Mouse (Mus musculus) forebrain, postnatal 0 days (tissue): ENCODE results near the gene C8b. TPM values are rescaled to one million over a fixed set of nuclear protein-coding genes. Genes with fewer than 3 reads are reported as not detected.

Source experiments
- ATAC-seq: fragments of 200-750 bp; cut with Nextera tagmentation; 2 replicates; pipeline ENCODE4 v1.8.0; 2017; ENCODE audit warnings: mild to moderate bottlenecking, moderate library complexity
- DNase-seq: peaks from one replicate; pipeline ENCODE4 v3.0.0-alpha.2; 2015
- H3K27ac ChIP-seq: fragments of 300-500 bp; sonication (generic); 2 replicates; pipeline ENCODE4 v1.5.1; 2014; ENCODE audit warnings: low read depth, mild to moderate bottlenecking, antibody characterized with exemption, low read length, moderate library complexity, mixed read lengths
- H3K27me3 ChIP-seq: fragments of 300-500 bp; sonication (generic); 2 replicates; pipeline ENCODE4 v1.6.1; 2014; ENCODE audit warnings: mild to moderate bottlenecking, low read length, mixed read lengths; ENCODE audit not compliant: insufficient read depth
- H3K36me3 ChIP-seq: fragments of 300-500 bp; sonication (generic); 2 replicates; pipeline ENCODE4 v1.6.1; 2014; ENCODE audit warnings: mild to moderate bottlenecking, moderate library complexity; ENCODE audit not compliant: insufficient read depth
- H3K4me1 ChIP-seq: fragments of 300-500 bp; sonication (generic); 2 replicates; pipeline ENCODE4 v1.6.1; 2014; ENCODE audit warnings: antibody characterized with exemption; ENCODE audit not compliant: insufficient read depth
- H3K4me2 ChIP-seq: fragments of 300-500 bp; sonication (generic); 2 replicates; pipeline ENCODE4 v1.6.1; 2014; ENCODE audit warnings: low read depth, mild to moderate bottlenecking, moderate library complexity
- H3K4me3 ChIP-seq: fragments of 300-500 bp; sonication (generic); 2 replicates; pipeline ENCODE4 v1.5.1; 2014; ENCODE audit warnings: low read depth, low read length, mixed read lengths
- H3K9ac ChIP-seq: fragments of 300-500 bp; sonication (generic); 2 replicates; pipeline ENCODE4 v1.6.1; 2014; ENCODE audit warnings: mild to moderate bottlenecking
- H3K9me3 ChIP-seq: fragments of 300-500 bp; sonication (generic); 2 replicates; pipeline ENCODE4 v1.6.1; 2016; ENCODE audit warnings: low read length
- CTCF ChIP-seq: sonication (generic); IDR thresholded peaks from 2 replicates; pipeline ENCODE4 v1.5.1; 2016; ENCODE audit warnings: antibody characterized with exemption, control low read depth, low read depth
- WGBS: fragments of 180-500 bp; shearing (Covaris S2); extraction: QIAGEN DNeasy Blood & Tissue Kit; methylation state at CpG from one replicate; pipeline ENCODE4 v1.1.7; 2014; 5-methylcytosine and 5-hydroxymethylcytosine counted together
- polyA plus RNA-seq: library from polyadenylated mRNA; unstranded; fragments of >200 nt; fragmentation: Nextera tagmentation; extraction: Ambion mirVana; gene quantifications from 2 replicates; pipeline ENCODE4 v1.2.1, GENCODE M21; 2015
- total RNA-seq: library from RNA; depleted of rRNA; stranded (reverse); fragments of >200 nt; gene quantifications from 2 replicates; pipeline ENCODE4 v1.2.3, GENCODE M21; 2014; rRNA removed

The C8b gene
- total and polyA plus RNA-seq, 2 experiments from 2014 or later, result 0.16 to 0.86 TPM

DNA sequence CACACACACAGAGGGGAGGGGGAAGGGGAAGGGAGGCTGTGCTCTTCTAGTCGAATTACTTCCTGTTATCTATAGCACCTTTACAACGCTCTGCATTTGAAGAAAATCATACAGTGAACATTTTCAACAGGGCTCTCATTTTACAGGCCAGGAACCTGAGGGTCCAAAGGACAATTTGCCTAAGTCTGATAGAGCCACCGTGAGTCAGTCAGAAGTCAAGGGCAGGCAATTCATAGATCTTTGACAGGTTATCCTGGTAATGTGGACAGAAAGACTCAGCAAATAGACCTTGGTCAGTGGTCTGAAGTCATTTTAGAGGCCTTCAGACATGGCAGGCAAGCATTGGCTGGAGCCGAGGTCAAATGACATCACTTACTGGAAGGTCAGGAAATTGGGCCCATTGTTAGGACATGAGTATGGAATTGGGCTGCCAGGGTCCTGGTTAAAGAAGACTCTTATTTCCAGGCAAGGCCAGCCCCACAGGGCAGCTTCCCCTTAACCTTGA is 57.5 kb downstream of the C8b start:
- Histone ChIP-seq H3K9ac (no peak overlapping the region), H3K27me3 (no peaks in the 10 kb centered on the region), H3K4me2 (no peak overlapping the region), H3K27ac (no peak overlapping the region), H3K36me3 (no peaks in the 10 kb centered on the region), H3K9me3 (no peaks in the 10 kb centered on the region), H3K4me1 (no peaks in the 10 kb centered on the region), H3K4me3 (no peak overlapping the region)
- ATAC-seq (no peak), DNase-seq (no peak)
- WGBS, result 89% methylated on average over 4 of the region's 4 CpGs
- no peak for TF ChIP-seq CTCF

DNA sequence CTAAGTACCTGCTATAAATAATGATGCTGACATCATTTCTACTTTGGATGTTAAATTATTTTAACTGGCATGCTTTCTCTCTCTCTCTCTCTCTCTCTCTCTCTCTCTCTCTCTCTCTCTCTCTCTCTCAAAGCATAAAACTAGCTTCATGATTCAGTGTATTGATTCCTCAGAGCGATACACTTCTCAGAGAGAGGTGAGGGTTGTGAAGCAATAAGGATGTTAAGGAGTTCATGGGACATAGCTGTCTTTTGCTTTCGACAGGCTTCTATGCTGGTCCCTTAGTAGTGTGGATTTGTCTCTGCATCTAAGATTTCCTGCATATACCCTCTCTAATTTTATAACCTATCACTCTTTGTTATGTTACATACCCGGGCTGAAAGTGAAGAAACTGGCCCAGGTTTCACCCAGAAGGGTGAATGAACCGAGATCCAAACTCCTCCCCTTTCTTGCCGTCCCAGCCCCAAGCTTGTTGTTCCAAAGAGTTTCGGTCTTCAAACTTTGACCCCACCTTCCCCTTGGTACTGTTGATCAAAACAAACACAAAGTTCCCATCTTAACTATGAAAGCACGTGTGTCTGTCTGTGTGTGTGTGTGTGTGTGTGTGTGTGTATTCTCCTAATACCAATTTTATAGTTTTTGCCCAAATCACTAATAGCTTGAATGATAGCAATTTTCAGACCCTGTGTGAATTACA is 58.4 kb downstream of the C8b start:
- ATAC-seq (no peak), DNase-seq (no peak)
- Histone ChIP-seq H3K9ac (no peak overlapping the region), H3K4me1 (no peaks in the 10 kb centered on the region), H3K27ac (no peak overlapping the region), H3K36me3 (no peaks in the 10 kb centered on the region), H3K9me3 (no peaks in the 10 kb centered on the region), H3K27me3 (no peaks in the 10 kb centered on the region), H3K4me2 (no peak overlapping the region), H3K4me3 (no peak overlapping the region)
- 78% methylated on average over 7 of the region's 7 CpGs for WGBS
- TF ChIP-seq CTCF, result no peak

DNA sequence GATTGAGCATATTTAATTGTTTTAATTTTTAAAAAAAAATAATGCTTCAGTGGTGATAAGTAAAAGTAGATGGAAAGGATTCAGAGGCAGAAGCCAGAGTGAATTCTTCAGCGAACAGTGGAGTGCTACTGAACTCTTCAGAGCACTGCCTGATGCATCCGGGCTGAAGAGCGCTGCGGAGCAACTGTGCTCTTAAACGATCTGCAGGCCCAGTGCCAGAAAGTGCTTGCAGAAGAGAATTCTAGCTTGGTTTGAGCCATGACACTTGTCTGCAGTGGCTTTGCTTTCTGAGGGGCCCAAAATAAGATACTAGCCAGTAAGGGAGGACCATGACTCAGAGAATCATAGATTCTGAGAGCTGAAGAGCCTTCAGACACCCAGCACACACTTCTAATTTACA is 62.8 kb downstream of the C8b start:
- H3K27me3 ChIP-seq, result no peaks in the 10 kb centered on the region
- no peak for TF ChIP-seq CTCF
- H3K4me2 ChIP-seq, result no peak overlapping the region
- no peaks in the 10 kb centered on the region for H3K9me3 ChIP-seq
- no peak overlapping the region for H3K9ac ChIP-seq
- no peak overlapping the region for H3K27ac ChIP-seq
- 49% methylated on average over 5 of the region's 5 CpGs for WGBS
- no peaks in the 10 kb centered on the region for H3K4me1 ChIP-seq
- H3K36me3 ChIP-seq, result no peaks in the 10 kb centered on the region
- no peak overlapping the region for H3K4me3 ChIP-seq
- DNase-seq (peak; percentile 75), ATAC-seq (no peak)

DNA sequence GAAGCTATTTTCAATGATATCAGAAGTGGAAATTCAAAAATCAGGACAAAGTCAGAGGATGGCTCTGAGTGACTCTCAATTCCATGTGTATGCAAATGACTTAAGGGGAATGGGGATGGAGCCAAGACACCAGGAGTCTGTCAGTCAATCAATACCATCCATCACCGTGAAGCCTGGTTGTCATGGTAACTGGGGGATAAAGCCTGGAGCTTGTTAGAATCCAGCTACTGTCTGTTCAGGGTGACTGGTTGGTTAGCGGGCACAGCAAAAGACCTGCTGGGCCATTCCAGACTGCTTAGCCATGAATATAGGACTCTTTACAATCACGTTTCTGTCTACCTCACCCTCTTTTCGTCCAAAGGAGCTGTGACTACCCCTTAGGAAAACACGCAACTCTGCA is 69.0 kb downstream of the C8b start:
- H3K27ac ChIP-seq, result no peak overlapping the region
- no peaks in the 10 kb centered on the region for H3K4me1 ChIP-seq
- no peak overlapping the region for H3K4me2 ChIP-seq
- no peak overlapping the region for H3K9ac ChIP-seq
- peak; percentile 81 for ATAC-seq
- 6% methylated on average over 5 of the region's 5 CpGs for WGBS
- no peak for TF ChIP-seq CTCF
- H3K4me3 ChIP-seq, result no peak overlapping the region
- no peaks in the 10 kb centered on the region for H3K9me3 ChIP-seq
- no peaks in the 10 kb centered on the region for H3K27me3 ChIP-seq
- no peaks in the 10 kb centered on the region for H3K36me3 ChIP-seq
- peak; percentile 68 for DNase-seq

- Histone ChIP-seq H3K27me3 (no peaks in the 10 kb centered on the region), H3K4me1 (no peaks in the 10 kb centered on the region), H3K4me2 (no peak overlapping the region), H3K9ac (no peak overlapping the region), H3K36me3 (no peaks in the 10 kb centered on the region), H3K9me3 (no peaks in the 10 kb centered on the region), H3K27ac (no peak overlapping the region), H3K4me3 (no peak overlapping the region)
- no peak for TF ChIP-seq CTCF
- ATAC-seq, result no peak
- 79% methylated on average over 2 of the region's 2 CpGs for WGBS
- no peak for DNase-seq
These were observed 72.2 kb downstream of the C8b start for GRCm38 (mm10) chr4:104838342-104838741.

- 86% methylated on average over 5 of the region's 5 CpGs for WGBS
- DNase-seq (no peak), ATAC-seq (no peak)
- no peaks in the 10 kb centered on the region for H3K36me3 ChIP-seq
- H3K9ac ChIP-seq, result no peak overlapping the region
- no peak overlapping the region for H3K27ac ChIP-seq
- no peak overlapping the region for H3K4me2 ChIP-seq
- H3K27me3 ChIP-seq, result no peaks in the 10 kb centered on the region
- no peaks in the 10 kb centered on the region for H3K4me1 ChIP-seq
- no peak overlapping the region for H3K4me3 ChIP-seq
- H3K9me3 ChIP-seq, result no peaks in the 10 kb centered on the region
- no peak for TF ChIP-seq CTCF
These were observed 76.1 kb downstream of the C8b start for GRCm38 (mm10) chr4:104842204-104842603.

- no peaks in the 10 kb centered on the region for H3K27me3 ChIP-seq
- H3K4me3 ChIP-seq, result no peak overlapping the region
- no peak overlapping the region for H3K27ac ChIP-seq
- ATAC-seq, result no peak
- H3K4me2 ChIP-seq, result no peak overlapping the region
- H3K9ac ChIP-seq, result no peak overlapping the region
- H3K4me1 ChIP-seq, result no peaks in the 10 kb centered on the region
- no peak for TF ChIP-seq CTCF
- WGBS, result 37% methylated on average over 4 of the region's 4 CpGs
- DNase-seq, result no peak
- H3K9me3 ChIP-seq, result no peaks in the 10 kb centered on the region
- no peaks in the 10 kb centered on the region for H3K36me3 ChIP-seq
These were observed 77.4 kb downstream of the C8b start for GRCm38 (mm10) chr4:104843546-104843945.

Other genes starting within 250 kb of the C8b start
- gene Gm17662, start 91.0 kb downstream of the C8b start, total RNA-seq, result not detected in 2 replicates
- gene Gm17662, start 91.0 kb downstream of the C8b start, polyA plus RNA-seq, result not detected in 2 replicates
- gene C8a, start 110.1 kb downstream of the C8b start, total RNA-seq, result not detected in 2 replicates
- gene C8a, start 110.1 kb downstream of the C8b start, polyA plus RNA-seq, result not detected in 2 replicates
- 0.15 and 0.48 TPM in 2 replicates for gene Fyb2, start 147.1 kb downstream of the C8b start, total RNA-seq
- 0.28 and 0.31 TPM in 2 replicates for gene Fyb2, start 147.1 kb downstream of the C8b start, polyA plus RNA-seq